Mouse (Mus musculus) stomach, embryonic 16.5 days (tissue): ENCODE measurements around the gene Them7. TPM values are rescaled to one million over a fixed set of nuclear protein-coding genes. Genes with fewer than 3 reads are reported as not detected.

Source experiments
- ATAC-seq: fragments of 200-750 bp; cut with Nextera tagmentation; 2 replicates; pipeline ENCODE4 v1.8.0; 2017; ENCODE audit warnings: moderate number of reproducible peaks, moderate TSS enrichment; ENCODE audit not compliant: insufficient read depth, low FRiP score
- H3K27ac ChIP-seq: fragments of 300-500 bp; sonication (generic); 2 replicates; pipeline ENCODE4 v1.5.1; 2014; ENCODE audit warnings: low read length
- H3K27me3 ChIP-seq: fragments of 300-500 bp; sonication (generic); 2 replicates; pipeline ENCODE4 v1.6.1; 2014; ENCODE audit warnings: low read length, control low read depth, mixed read lengths; ENCODE audit not compliant: control insufficient read depth, insufficient read depth
- H3K36me3 ChIP-seq: fragments of 300-500 bp; sonication (generic); 2 replicates; pipeline ENCODE4 v1.6.1; 2014; ENCODE audit warnings: low read length; ENCODE audit not compliant: control insufficient read depth, insufficient read depth
- H3K4me1 ChIP-seq: fragments of 300-500 bp; sonication (generic); 2 replicates; pipeline ENCODE4 v1.6.1; 2014; ENCODE audit warnings: low read length, control low read depth, mixed read lengths; ENCODE audit not compliant: control insufficient read depth, insufficient read depth
- H3K4me2 ChIP-seq: fragments of 300-500 bp; sonication (generic); 2 replicates; pipeline ENCODE4 v1.6.1; 2014; ENCODE audit warnings: low read depth, low read length, mixed read lengths
- H3K4me3 ChIP-seq: fragments of 300-500 bp; sonication (generic); replicated peaks from 2 replicates; pipeline ENCODE4 v1.5.1; 2014; ENCODE audit warnings: mild to moderate bottlenecking, low read length
- H3K9ac ChIP-seq: fragments of 300-500 bp; sonication (generic); 2 replicates; pipeline ENCODE4 v1.6.1; 2014; ENCODE audit warnings: low read length
- H3K9me3 ChIP-seq: fragments of 300-500 bp; sonication (generic); replicated peaks from 2 replicates; pipeline ENCODE4 v1.6.1; 2016; ENCODE audit warnings: low read length, control low read depth; ENCODE audit not compliant: control insufficient read depth
- WGBS: fragments of 180-500 bp; shearing (Covaris S2); extraction: QIAGEN DNeasy Blood & Tissue Kit; methylation state at CpG from one replicate; pipeline ENCODE4 v1.1.7; 2014; 5-methylcytosine and 5-hydroxymethylcytosine counted together
- polyA plus RNA-seq: library from polyadenylated mRNA; unstranded; fragments of >200 nt; fragmentation: Nextera tagmentation; extraction: Ambion mirVana; gene quantifications from 2 replicates; pipeline ENCODE4 v1.2.1, GENCODE M21; 2015

Them7 gene
- polyA plus RNA-seq, 1 experiment from 2014 or later, result 0.56 TPM

DNA sequence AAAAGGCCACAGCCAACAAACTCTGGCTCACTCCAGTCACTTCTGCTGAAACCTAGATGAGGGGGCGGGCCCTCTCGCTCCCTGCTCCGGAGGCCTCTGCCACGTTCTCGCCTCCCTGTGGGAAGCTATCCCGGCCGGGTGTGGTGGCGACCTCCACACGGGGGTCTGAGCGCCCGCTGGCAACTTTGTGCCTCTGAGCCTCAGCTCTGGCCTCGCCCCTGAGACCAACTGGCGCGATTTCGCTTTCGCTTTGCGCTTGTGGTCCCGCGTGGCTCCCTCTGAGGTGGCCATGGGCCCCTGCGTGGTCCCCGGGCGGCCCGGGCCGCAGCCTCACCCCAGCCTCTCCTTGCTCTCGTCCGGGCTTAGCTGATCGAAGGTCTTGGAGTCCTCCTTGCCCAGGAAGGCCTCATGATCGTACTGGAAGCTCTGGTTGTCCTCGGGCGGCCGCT is 174.5 kb downstream of the Them7 start:
- Histone ChIP-seq H3K9ac (peak overlapping the region; percentile 96), H3K4me2 (peak overlapping the region; percentile 75), H3K4me3 (peak overlapping the region; percentile 82), H3K4me1 (peaks cover 21% of the 10 kb centered on the region), H3K27me3 (no peaks in the 10 kb centered on the region), H3K36me3 (0 out of 2 replicates have a peak, but pooled peaks cover 10% of the 10 kb centered on the region), H3K9me3 (no peaks in the 10 kb centered on the region), H3K27ac (peak overlapping the region; percentile 97)
- ATAC-seq, result peak; percentile 39
- 1% methylated on average over 31 of the region's 31 CpGs for WGBS

DNA sequence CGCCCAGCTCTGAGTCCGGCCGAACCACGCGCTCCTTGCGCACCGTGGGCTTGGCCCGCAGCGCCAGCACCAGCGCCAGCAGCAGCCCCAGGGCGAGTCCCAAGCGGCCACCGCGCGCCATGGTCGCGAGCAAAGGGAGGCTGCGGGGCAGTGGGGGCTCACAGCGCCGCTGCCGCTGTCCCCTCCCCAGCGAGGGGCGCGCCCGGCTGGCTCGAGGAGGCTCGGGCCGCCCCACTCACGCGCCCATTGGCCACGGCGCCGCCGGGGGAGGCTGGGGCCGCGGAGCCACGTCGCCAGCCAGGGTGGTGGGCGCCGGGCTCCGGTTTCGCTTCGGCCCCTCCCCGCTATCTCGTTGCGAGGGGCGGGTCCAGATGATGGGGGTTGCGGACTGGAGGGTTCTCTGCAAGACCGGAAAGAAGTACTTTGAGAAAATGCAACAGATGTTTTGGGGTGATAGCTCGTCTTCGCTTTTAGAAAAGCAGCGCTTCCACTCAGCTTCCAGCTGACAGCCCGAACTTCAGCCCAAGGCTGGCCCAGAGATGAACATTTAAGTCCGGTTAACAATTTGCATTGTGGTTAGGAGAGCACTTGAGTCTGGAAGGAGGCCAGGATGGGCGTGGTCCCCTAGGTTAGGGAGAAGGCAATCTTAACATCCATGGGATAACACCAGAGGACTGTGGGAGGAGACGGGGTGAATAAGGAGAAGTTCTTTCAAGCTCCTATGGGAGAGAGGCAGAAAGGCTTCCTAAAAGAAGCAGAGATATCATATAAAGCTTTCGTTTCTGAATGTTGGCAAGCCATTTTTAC is 175.2 kb downstream of the Them7 start, which contains the start of gene Rcn1:
Rcn1 (minus strand) TSS at position 235 of the 807 bp plus-strand sequence.
- under 1% methylated on average over 57 of the region's 57 CpGs for WGBS
- H3K27me3 ChIP-seq, result no peaks in the 10 kb centered on the region

DNA sequence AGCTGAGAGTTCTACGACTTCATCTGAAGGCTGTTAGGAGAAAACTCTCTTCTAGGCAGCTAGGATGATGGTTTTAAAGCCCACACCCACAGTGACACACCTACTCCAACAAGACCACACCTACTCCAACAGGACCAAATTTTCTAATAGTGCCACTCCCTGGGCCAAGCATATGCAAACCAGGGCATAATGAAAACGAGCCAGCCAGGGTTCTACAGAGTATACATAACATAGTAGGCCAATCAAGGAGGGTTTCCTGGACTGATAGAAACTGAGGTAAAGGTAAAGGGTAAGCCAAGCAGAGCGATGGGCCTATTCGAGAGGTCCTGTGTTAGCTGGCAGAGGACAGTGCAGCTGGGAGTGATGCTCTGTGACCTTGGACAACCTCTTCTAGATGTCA is 176.4 kb downstream of the Them7 start:
- Histone ChIP-seq H3K9ac (no peak overlapping the region), H3K27ac (no peak overlapping the region), H3K36me3 (no peaks in the 10 kb centered on the region), H3K4me1 (peaks cover 21% of the 10 kb centered on the region), H3K4me3 (no peak overlapping the region), H3K9me3 (no peaks in the 10 kb centered on the region), H3K4me2 (no peak overlapping the region), H3K27me3 (no peaks in the 10 kb centered on the region)
- ATAC-seq, result no peak
- 86% methylated on average over 4 of the region's 4 CpGs for WGBS

More for the DNA sequence above, 175.2 kb downstream of the Them7 start, which contains the start of gene Rcn1:
- H3K27ac ChIP-seq, result peak within 1 kb of the TSS; percentile 97
- H3K4me2 ChIP-seq, result peak within 1 kb of the TSS; percentile 75
- peaks cover 21% of the 10 kb centered on the region for H3K4me1 ChIP-seq
- peak; percentile 94 for ATAC-seq
- H3K4me3 ChIP-seq, result peak within 1 kb of the TSS; percentile 82
- 0 out of 2 replicates have a peak, but pooled peaks cover 3% of the 10 kb centered on the region for H3K36me3 ChIP-seq
- H3K9ac ChIP-seq, result peak within 1 kb of the TSS; percentile 96
- H3K9me3 ChIP-seq, result no peaks in the 10 kb centered on the region

DNA sequence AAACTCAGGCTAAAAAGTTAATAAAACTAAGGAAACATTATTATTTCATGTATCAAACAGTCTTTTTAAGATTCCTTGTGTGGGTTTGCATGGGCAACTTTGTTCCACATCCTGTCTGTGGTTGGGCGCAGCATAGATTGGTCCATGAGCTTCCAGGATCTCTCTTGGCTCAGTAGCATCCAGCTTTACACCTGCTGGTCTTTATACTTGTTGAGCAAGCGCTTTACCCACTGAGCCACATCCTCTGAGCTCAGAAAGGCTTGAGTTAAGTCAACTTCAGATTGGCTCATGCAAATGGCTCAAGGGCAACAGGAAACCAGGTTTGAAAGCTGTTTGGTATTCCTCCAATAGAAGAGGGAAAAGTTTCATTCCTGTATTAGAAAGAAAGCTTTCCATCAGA is 178.1 kb downstream of the Them7 start:
- Histone ChIP-seq H3K27ac (no peak overlapping the region), H3K27me3 (no peaks in the 10 kb centered on the region), H3K36me3 (no peaks in the 10 kb centered on the region), H3K4me2 (no peak overlapping the region), H3K4me3 (no peak overlapping the region), H3K9me3 (no peaks in the 10 kb centered on the region), H3K4me1 (peaks cover 15% of the 10 kb centered on the region), H3K9ac (no peak overlapping the region)
- WGBS, result 90% methylated on average over 2 of the region's 2 CpGs
- ATAC-seq, result no peak

DNA sequence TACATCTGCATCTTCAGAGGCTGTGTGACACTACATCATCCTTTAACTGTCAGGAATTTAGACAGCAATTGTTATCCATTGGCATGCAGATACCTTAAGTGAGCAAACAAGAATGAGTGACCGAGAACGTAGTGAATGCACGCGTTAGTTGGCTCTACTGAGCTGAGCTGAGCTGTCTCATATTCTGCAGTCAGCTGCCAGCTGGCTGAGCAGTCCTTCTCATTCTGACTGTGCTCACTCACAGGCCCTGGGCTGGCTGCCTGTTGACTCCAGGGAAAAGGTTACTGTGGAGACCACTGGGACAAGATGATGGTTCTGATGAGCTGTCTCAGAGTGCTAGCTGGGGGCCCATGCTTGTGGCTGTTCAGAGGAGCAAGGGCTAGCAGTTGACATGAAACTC is 184.4 kb downstream of the Them7 start:
- Histone ChIP-seq H3K4me3 (no peak overlapping the region), H3K9me3 (no peaks in the 10 kb centered on the region), H3K9ac (no peak overlapping the region), H3K27ac (no peak overlapping the region), H3K27me3 (no peaks in the 10 kb centered on the region), H3K4me1 (no peaks in the 10 kb centered on the region), H3K36me3 (no peaks in the 10 kb centered on the region), H3K4me2 (no peak overlapping the region)
- 0 out of 2 replicates have a peak, but pooled peaks have one; percentile 29 for ATAC-seq
- 43% methylated on average over 4 of the region's 4 CpGs for WGBS

DNA sequence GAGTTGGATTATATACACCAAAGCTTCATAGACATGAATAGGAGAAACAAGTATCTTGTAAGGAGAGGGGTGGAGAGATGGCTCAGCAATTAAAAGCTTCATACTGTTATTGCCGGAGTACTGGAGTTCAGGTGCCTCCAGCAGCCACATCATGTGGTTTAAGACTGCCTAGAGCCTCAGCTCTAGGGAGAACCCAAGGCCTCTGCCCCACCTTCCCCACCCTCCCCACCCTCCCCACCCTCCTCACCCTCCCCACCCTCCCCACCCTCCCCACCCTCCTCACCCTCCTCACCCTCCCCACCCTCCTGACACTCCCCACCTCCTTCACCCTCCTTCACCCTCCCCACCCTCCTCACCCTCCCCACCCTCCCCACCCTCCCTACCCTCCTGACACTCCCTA is 185.1 kb downstream of the Them7 start:
- no peak for ATAC-seq
- Histone ChIP-seq H3K4me2 (no peak overlapping the region), H3K27ac (no peak overlapping the region), H3K27me3 (no peaks in the 10 kb centered on the region), H3K4me3 (no peak overlapping the region), H3K9ac (no peak overlapping the region), H3K9me3 (no peaks in the 10 kb centered on the region), H3K36me3 (no peaks in the 10 kb centered on the region), H3K4me1 (no peaks in the 10 kb centered on the region)
- 78% methylated on average over 1 of the region's 1 CpGs for WGBS

DNA sequence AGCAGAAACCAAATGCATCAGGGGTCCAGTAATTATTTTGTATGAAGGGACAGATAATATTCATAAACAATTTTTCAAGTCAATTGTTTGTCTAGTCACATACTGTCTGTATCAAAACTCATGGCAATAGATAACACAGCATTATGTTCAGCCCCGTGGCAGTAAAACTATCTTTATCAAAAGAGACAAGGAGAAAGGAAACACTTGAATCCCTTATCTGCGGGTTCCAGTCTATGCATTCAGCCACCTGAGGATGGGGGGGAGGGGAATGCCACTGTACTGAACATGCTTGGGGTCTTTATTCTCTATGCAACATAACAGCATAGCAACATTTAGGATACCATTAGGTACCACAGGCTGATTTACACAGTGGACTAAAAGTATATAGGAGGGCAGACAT is 190.2 kb downstream of the Them7 start:
- WGBS, result 62% methylated on average over 2 of the region's 2 CpGs
- Histone ChIP-seq H3K4me3 (no peak overlapping the region), H3K9ac (no peak overlapping the region), H3K27ac (no peak overlapping the region), H3K4me1 (no peaks in the 10 kb centered on the region), H3K27me3 (no peaks in the 10 kb centered on the region), H3K36me3 (no peaks in the 10 kb centered on the region), H3K9me3 (no peaks in the 10 kb centered on the region), H3K4me2 (no peak overlapping the region)
- no peak for ATAC-seq

DNA sequence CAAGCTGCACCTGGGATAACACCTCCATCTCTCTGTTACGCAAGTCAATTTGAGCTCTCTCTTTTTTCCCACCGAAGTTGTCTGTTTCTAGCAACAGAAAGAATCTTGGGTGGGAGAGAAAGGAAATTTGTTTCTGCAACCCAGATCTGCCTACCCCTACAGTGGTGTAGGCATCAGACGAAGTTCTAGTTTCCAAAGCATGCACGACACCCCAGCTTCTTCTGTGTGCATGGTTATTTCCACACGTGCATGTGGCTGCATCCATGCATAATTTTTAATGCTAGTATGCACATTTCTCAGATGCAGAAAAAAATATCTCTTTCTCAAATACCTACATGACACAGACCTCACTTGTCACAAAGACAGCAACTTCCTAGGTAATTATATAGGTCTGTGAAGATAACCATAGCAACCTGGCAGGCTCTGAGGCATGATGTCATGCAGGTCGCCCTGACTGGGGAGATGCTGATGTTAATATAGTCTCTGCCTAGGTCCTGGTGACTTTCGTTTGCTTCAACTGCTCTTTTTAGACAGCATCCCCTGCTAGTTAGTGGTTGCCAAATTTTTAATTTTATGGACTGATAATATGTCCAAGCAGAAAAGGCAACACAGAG is 192.0 kb downstream of the Them7 start:
- H3K9me3 ChIP-seq, result no peaks in the 10 kb centered on the region
- H3K4me1 ChIP-seq, result no peaks in the 10 kb centered on the region
- H3K4me2 ChIP-seq, result no peak overlapping the region
- 62% methylated on average over 7 of the region's 7 CpGs for WGBS
- no peaks in the 10 kb centered on the region for H3K27me3 ChIP-seq
- H3K9ac ChIP-seq, result no peak overlapping the region
- H3K4me3 ChIP-seq, result no peak overlapping the region
- H3K27ac ChIP-seq, result no peak overlapping the region
- H3K36me3 ChIP-seq, result no peaks in the 10 kb centered on the region
- no peak for ATAC-seq

DNA sequence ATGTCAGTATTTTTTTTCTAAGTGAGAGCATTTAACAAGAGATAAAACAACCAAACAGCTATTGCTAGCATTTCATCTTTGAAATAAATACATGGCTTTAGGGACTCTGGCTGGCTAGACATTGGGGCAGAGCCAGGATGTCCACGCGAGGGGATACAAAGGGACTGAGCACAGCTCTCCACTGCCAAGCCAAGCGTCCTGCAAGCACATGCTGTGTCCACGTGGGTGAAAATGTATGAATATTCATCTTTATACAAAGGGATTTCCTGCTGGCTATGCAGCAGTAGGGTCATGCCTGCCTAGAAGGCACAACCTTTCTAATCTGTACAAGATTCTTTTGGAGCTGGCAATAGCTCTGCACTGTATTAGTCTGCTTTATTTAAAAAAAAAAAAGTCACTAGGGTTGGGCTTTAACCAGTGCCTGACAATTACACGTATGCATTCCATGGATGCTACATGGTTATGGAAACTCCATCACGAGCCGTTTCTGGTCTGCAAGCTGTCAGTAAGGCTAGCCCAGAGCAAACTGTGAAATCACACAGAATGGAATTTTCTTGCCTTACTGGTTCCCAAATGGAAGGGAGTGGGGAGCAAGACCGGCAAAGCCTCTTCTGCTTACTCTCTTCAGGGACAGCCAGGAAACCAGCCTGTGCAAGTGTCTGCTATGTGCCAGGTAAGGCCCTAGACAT is 192.7 kb downstream of the Them7 start:
- Histone ChIP-seq H3K27me3 (no peaks in the 10 kb centered on the region), H3K4me3 (no peak overlapping the region), H3K36me3 (no peaks in the 10 kb centered on the region), H3K4me1 (no peaks in the 10 kb centered on the region), H3K27ac (no peak overlapping the region; the same call in 1 of the 2 replicates), H3K4me2 (no peak overlapping the region), H3K9me3 (no peaks in the 10 kb centered on the region), H3K9ac (no peak overlapping the region)
- 43% methylated on average over 8 of the region's 8 CpGs for WGBS
- ATAC-seq, result no peak
